Mouse (Mus musculus): Measurements from ENCODE around the gene Smarcc1. TPM values are rescaled to one million over a fixed set of nuclear protein-coding genes. Genes with fewer than 3 reads are reported as not detected.
A peak's percentile ranks its signal among the peaks of the same experiment; 100 is the strongest.

The Smarcc1 gene
- polyA plus RNA-seq, 1 experiment from 2014 or later = 172 TPM

DNA sequence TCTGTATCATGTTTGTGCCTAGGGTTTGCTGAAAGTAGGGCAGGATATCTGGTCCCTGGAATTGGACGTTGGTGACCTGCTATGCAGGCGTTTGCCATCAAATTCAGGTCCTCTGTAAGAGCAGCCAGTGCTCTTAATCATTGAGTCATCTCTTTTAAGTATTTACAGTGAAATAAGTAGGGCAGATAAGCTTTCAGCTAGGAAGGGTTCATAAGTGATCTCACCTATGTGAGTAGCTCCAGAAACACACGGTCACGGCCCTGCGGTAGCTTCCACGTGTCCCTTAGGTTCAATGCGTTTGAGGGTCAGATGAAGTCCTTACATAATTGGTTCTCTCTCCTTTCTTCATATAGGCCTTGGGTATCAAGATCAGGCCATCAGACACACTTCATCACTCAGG is 90.8 kb downstream of the Smarcc1 start:
- no peaks in the 10 kb centered on the region for H3K9me3 ChIP-seq
- H3K4me1 ChIP-seq = peaks cover 15% of the 10 kb centered on the region
- H3K27me3 ChIP-seq (replicated peaks) = no peaks in the 10 kb centered on the region
- H3K9ac ChIP-seq = no peak overlapping the region
- H3K4me3 ChIP-seq = no peak overlapping the region
- H3K4me2 ChIP-seq (replicated peaks) = no peak overlapping the region
- no peak for ATAC-seq (ENCODE audit: low FRiP score, low read depth)
- H3K27ac ChIP-seq = no peak overlapping the region
- H3K36me3 ChIP-seq = peaks cover 72% of the 10 kb centered on the region
- 71% methylated on average over 7 of the region's 7 CpGs for WGBS

- H3K9ac ChIP-seq = no peak overlapping the region
- peaks cover 71% of the 10 kb centered on the region for H3K36me3 ChIP-seq
- no peak overlapping the region for H3K4me2 ChIP-seq (replicated peaks)
- no peaks in the 10 kb centered on the region for H3K27me3 ChIP-seq (replicated peaks)
- ATAC-seq (ENCODE audit: low FRiP score, low read depth) = no peak
- H3K9me3 ChIP-seq = no peaks in the 10 kb centered on the region
- 64% methylated on average over 3 of the region's 3 CpGs for WGBS
- no peak overlapping the region for H3K27ac ChIP-seq
- no peak overlapping the region for H3K4me3 ChIP-seq
- peaks cover 15% of the 10 kb centered on the region for H3K4me1 ChIP-seq
These were observed 91.5 kb downstream of the Smarcc1 start for GRCm38 (mm10) chr9:110208967-110209366.

GRCm38 (mm10) chr9:110224273-110224672 is 106.8 kb downstream of the Smarcc1 start:
- no peak overlapping the region for H3K27ac ChIP-seq
- H3K9ac ChIP-seq = no peak overlapping the region
- no peak overlapping the region for H3K4me2 ChIP-seq (replicated peaks)
- no peak for ATAC-seq (ENCODE audit: low FRiP score, low read depth)
- peaks cover 78% of the 10 kb centered on the region for H3K36me3 ChIP-seq
- no peaks in the 10 kb centered on the region for H3K4me1 ChIP-seq
- no peaks in the 10 kb centered on the region for H3K27me3 ChIP-seq (replicated peaks)
- WGBS = 93% methylated on average over 4 of the region's 4 CpGs
- H3K9me3 ChIP-seq = no peaks in the 10 kb centered on the region
- no peak overlapping the region for H3K4me3 ChIP-seq

DNA sequence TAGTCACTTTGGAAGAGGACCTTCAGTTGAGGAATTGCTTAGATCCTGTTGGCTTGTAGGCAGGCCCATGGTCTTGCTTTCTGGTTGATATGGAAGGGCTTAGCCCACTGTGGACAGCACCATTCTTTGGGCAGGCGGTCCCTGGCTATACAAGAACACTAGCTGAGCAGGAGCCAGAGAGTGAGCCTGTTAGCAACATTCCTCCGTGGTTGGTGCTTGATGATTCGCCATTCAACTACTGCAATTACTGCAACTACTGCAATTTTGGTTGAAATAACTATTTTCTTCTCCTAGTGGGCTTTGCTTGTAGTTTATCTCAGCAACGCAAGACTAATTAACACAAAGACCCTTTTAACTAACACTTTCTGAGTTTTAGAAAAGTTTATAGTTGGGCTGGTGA is 108.7 kb downstream of the Smarcc1 start:
- Histone ChIP-seq H3K4me2 (replicated peaks) (no peak overlapping the region), H3K27ac (no peak overlapping the region), H3K9ac (no peak overlapping the region), H3K36me3 (peaks cover 84% of the 10 kb centered on the region), H3K9me3 (no peaks in the 10 kb centered on the region), H3K4me1 (no peaks in the 10 kb centered on the region), H3K4me3 (no peak overlapping the region), H3K27me3 (replicated peaks) (no peaks in the 10 kb centered on the region)
- 94% methylated on average over 4 of the region's 4 CpGs for WGBS
- no peak for ATAC-seq (ENCODE audit: low FRiP score, low read depth)

GRCm38 (mm10) chr9:110228671-110229070 is 111.2 kb downstream of the Smarcc1 start:
- H3K36me3 ChIP-seq = peaks cover 81% of the 10 kb centered on the region
- H3K4me2 ChIP-seq (replicated peaks) = no peak overlapping the region
- WGBS = 83% methylated on average over 6 of the region's 6 CpGs

GRCm38 (mm10) chr9:110229112-110229511 is 111.6 kb downstream of the Smarcc1 start:
- Histone ChIP-seq H3K9me3 (no peaks in the 10 kb centered on the region), H3K4me2 (replicated peaks) (no peak overlapping the region), H3K27me3 (replicated peaks) (no peaks in the 10 kb centered on the region), H3K27ac (no peak overlapping the region), H3K9ac (no peak overlapping the region), H3K4me3 (no peak overlapping the region), H3K36me3 (peaks cover 81% of the 10 kb centered on the region), H3K4me1 (no peaks in the 10 kb centered on the region)
- no peak for ATAC-seq (ENCODE audit: low FRiP score, low read depth)
- WGBS = 94% methylated on average over 1 of the region's 1 CpGs

More at GRCm38 (mm10) chr9:110228671-110229070, 111.2 kb downstream of the Smarcc1 start:
- Histone ChIP-seq H3K9ac (no peak overlapping the region), H3K27ac (no peak overlapping the region), H3K4me3 (no peak overlapping the region), H3K27me3 (replicated peaks) (no peaks in the 10 kb centered on the region), H3K4me1 (no peaks in the 10 kb centered on the region), H3K9me3 (no peaks in the 10 kb centered on the region)
- no peak for ATAC-seq (ENCODE audit: low FRiP score, low read depth)

DNA sequence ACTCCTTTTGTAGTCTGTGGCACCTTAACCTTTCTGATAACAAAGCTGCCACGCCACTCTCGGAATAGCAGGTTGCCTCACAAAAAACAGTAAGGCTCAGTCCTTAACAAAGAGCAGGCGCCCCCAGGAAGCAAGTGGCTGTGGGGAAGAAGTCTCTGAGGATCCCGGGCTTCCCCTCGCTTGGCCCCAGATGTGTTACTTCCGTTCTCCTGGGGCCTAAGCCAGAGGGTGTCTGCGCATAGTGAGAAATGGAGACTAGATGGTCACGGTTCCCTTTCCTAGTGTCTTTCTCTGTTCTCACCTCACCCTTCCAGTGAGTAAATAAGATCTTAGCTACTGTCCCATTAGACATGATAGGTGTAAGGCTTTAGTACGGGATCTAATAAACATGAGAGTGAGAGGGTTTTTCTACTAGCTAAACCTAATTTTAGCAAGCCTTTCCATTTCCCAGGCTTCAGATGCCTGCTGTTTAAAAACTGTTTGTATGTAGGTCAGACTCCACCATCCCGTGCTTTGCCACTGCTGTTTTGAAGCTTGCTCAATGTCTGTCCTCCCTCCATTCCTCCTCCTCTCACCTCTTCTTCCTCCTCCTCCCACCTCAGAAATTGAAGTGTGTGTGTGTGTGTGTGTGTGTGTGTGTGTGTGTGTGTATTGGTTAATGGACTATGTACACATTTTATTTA is 112.2 kb downstream of the Smarcc1 start:
- H3K9me3 ChIP-seq = no peaks in the 10 kb centered on the region
- no peak overlapping the region for H3K4me2 ChIP-seq (replicated peaks)
- H3K4me1 ChIP-seq = no peaks in the 10 kb centered on the region
- no peak overlapping the region for H3K9ac ChIP-seq
- H3K36me3 ChIP-seq = peaks cover 82% of the 10 kb centered on the region
- no peak overlapping the region for H3K4me3 ChIP-seq
- 84% methylated on average over 10 of the region's 10 CpGs for WGBS
- H3K27ac ChIP-seq = no peak overlapping the region
- no peaks in the 10 kb centered on the region for H3K27me3 ChIP-seq (replicated peaks)
- no peak for ATAC-seq (ENCODE audit: low FRiP score, low read depth)

DNA sequence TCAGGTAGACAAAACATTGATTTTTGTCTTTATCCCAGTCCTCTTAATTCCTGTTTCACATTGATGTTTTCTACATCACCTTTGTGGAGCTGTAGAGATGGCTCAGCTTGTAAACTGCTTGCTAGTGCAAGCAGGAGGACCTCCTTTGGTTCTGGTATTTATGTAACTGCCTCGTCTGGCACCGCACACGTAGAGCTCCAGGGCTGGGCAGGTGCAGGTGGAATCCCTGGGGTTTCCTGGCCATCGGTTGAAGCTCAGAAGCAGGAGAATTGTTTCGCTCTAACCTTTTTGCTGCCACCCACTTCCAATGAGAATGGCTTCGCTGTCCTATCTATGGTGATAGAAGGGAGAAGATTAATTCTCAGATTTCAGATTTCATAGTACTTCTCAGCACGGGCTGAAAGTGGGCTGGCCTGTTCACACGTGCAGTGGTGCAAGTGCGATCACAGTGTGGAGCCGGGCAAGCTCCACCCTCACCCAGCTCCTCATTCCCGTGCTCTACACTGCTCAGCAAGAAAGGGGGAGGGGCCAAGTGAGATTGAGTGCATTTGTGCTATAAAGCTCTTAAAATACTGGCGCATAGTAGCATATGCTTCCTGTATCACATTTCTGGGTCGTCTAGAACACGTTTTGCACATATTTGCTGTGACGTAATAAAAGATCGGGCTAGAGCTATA is 113.0 kb downstream of the Smarcc1 start:
- Histone ChIP-seq H3K27ac (no peak overlapping the region), H3K9me3 (no peaks in the 10 kb centered on the region), H3K27me3 (replicated peaks) (no peaks in the 10 kb centered on the region), H3K9ac (no peak overlapping the region), H3K4me2 (replicated peaks) (no peak overlapping the region), H3K4me3 (no peak overlapping the region), H3K36me3 (peaks cover 84% of the 10 kb centered on the region), H3K4me1 (no peaks in the 10 kb centered on the region)
- ATAC-seq (ENCODE audit: low FRiP score, low read depth) = no peak
- WGBS = 86% methylated on average over 16 of the region's 16 CpGs

DNA sequence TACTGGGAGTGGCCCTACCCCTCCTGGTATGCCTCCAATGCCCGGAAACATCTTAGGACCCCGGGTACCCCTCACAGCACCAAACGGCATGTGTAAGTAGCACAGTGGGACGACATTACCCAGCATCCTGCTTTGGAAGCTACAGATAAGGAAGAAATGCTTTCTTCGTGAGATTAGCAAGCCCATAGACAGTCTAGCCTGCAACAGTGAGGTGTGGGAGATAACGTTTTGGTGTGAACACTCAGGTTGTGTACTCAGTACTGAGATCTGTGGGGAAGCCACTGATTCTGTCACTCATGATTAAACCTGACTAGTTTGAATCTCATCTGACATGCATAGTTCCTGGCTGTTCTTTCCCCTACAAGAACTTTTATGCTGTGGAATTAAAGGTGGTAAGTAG is 117.5 kb downstream of the Smarcc1 start:
- H3K4me3 ChIP-seq = no peak overlapping the region
- no peak overlapping the region for H3K27ac ChIP-seq
- no peaks in the 10 kb centered on the region for H3K27me3 ChIP-seq (replicated peaks)
- peaks cover 87% of the 10 kb centered on the region for H3K36me3 ChIP-seq
- 97% methylated on average over 6 of the region's 6 CpGs for WGBS
- no peaks in the 10 kb centered on the region for H3K4me1 ChIP-seq
- no peak overlapping the region for H3K9ac ChIP-seq
- H3K9me3 ChIP-seq = no peaks in the 10 kb centered on the region
- no peak for ATAC-seq (ENCODE audit: low FRiP score, low read depth)
- H3K4me2 ChIP-seq (replicated peaks) = no peak overlapping the region

DNA sequence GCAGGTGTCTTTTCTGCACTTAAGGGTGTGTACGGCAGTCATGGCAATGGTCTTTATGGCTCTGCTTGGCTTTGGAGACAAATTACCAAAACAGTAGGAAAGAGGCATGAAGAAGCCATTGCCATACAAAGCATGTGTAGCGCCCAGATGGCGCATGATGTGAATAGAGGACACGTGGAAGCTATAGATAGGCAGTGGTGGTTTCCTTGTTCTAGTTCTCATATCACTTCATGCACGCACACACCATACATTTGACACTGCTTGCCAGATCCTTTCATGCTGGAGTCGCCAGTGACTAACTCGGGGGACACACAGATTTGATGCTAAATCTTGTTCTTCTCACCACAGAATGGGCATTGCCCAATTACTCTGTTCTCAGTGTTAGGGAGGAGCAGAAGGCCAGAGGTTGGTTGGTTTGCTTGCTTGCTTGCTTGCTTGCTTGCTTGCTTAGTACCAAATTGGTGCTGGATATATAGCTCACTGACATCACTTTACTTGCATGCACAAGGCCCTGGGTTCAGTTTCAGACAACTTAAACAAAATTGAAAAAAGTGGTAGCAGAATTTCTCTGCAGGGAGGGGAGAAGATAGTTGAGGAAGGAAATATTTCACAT is 125.8 kb downstream of the Smarcc1 start, which contains the start of gene Cspg5:
Gene Cspg5 (plus strand): TSS at position 563 of the 613 bp plus-strand sequence.
- Histone ChIP-seq H3K4me3 (peak within 1 kb of the TSS; percentile 71; the same call in 1 of the 2 replicates), H3K27ac (no peak within 1 kb of the TSS), H3K4me2 (replicated peaks) (peak within 1 kb of the TSS; percentile 100), H3K27me3 (replicated peaks) (no peaks in the 10 kb centered on the region), H3K36me3 (peaks cover 30% of the 10 kb centered on the region), H3K9ac (no peak within 1 kb of the TSS), H3K4me1 (peaks cover 31% of the 10 kb centered on the region), H3K9me3 (no peaks in the 10 kb centered on the region)
- 85% methylated on average over 7 of the region's 7 CpGs for WGBS
- no peak for ATAC-seq (ENCODE audit: low FRiP score, low read depth)

DNA sequence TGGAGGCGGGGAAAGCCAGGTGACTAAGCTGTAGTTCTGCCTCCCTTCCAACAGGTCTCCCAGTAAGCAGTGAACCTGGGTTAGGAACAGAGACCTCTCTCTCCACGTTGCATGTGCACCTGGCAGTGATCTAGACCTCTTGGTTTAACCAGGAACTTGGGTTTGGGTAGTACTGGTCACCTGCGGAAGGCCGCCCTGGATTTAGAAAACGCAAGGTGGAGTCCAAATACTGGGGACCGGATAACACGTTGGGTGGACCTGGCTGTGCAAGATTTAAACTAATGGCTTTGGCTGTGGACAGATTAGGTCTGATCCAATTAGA is 127.0 kb downstream of the Smarcc1 start:
- Histone ChIP-seq H3K4me3 (peak overlapping the region; percentile 71), H3K27me3 (replicated peaks) (no peaks in the 10 kb centered on the region), H3K27ac (no peak overlapping the region), H3K36me3 (peaks cover 21% of the 10 kb centered on the region; the same call in 1 of the 2 replicates), H3K4me2 (replicated peaks) (peak overlapping the region; percentile 100), H3K9ac (peak overlapping the region; percentile 79; the same call in 1 of the 2 replicates), H3K4me1 (peaks cover 39% of the 10 kb centered on the region), H3K9me3 (no peaks in the 10 kb centered on the region)
- 21% methylated on average over 7 of the region's 7 CpGs for WGBS
- ATAC-seq (ENCODE audit: low FRiP score, low read depth) = no peak

- Histone ChIP-seq H3K27ac (peak overlapping the region; percentile 72), H3K27me3 (replicated peaks) (no peaks in the 10 kb centered on the region), H3K9me3 (no peaks in the 10 kb centered on the region), H3K9ac (peak overlapping the region; percentile 79), H3K4me3 (peak overlapping the region; percentile 71), H3K4me1 (peaks cover 44% of the 10 kb centered on the region), H3K4me2 (replicated peaks) (peak overlapping the region; percentile 100), H3K36me3 (peaks cover 19% of the 10 kb centered on the region; the same call in 1 of the 2 replicates)
- under 1% methylated on average over 93 of the region's 93 CpGs for WGBS
- ATAC-seq (ENCODE audit: low FRiP score, low read depth) = peak; percentile 46
These were observed 127.5 kb downstream of the Smarcc1 start for GRCm38 (mm10) chr9:110244889-110245589.
